Mouse (Mus musculus): ENCODE measurements around the gene Hnrnpu. TPM values are rescaled to one million over a fixed set of nuclear protein-coding genes. Genes with fewer than 3 reads are reported as not detected.
A peak's percentile ranks its signal among the peaks of the same experiment; 100 is the strongest.

The Hnrnpu gene
- polyA plus RNA-seq, 1 experiment from 2014 or later = 116 TPM

DNA sequence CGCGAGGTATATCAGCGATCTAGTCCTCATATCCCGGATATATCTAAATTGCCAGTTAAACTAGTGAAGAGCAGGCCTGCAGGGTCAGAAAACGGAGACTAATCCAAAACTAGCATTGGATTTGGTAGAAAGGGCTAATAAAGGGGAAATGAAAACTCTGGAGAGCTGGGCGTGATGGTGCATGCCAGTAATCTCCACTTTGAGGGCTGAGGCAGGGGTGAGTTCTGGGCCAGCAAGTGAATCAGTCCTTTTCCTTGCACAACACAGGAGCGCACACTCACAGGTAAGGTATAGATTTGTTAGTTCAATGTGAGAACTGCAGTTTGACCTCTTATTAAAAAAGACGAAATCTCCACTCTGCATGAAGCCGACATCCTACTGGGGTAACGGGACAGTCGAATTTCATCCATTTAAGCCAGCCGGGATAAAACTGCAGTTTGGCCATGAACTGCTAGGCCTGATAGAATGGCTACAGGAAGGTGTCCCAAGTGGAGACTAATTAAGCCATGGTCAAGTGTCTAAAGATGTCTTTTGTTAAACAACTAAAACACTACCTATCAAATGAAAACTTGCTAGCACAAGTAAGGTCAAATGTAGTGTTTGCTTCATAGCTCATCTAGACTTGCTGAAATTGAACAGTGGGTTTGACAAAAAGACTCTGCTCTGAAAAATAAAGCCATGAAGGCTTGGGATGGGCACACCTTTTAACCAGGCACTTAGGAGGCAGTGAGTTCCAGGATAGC lies 18.1 kb downstream of the Hnrnpu start:
- DNase-seq (ENCODE audit: low spot score) (peak; percentile 56), ATAC-seq (no peak)
- Histone ChIP-seq H3K27me3 (replicated peaks; ENCODE audit: insufficient read depth, low read length) (no peaks in the 10 kb centered on the region), H3K9me3 (ENCODE audit: low read length) (no peaks in the 10 kb centered on the region), H3K4me1 (ENCODE audit: insufficient read depth, low read depth, low read length) (peaks cover 9% of the 10 kb centered on the region; the same call in 1 of the 2 replicates), H3K4me2 (replicated peaks; ENCODE audit: low read depth, low read length) (peak overlapping the region; percentile 69), H3K36me3 (ENCODE audit: insufficient read depth, low read length) (0 out of 2 replicates have a peak, but pooled peaks cover 9% of the 10 kb centered on the region), H3K9ac (replicated peaks; ENCODE audit: low read depth) (peak overlapping the region; percentile 94), H3K27ac (ENCODE audit: low read length) (peak overlapping the region; percentile 99), H3K4me3 (ENCODE audit: low read depth, low read length) (peak overlapping the region; percentile 50)
- TF ChIP-seq CTCF (IDR thresholded peaks at IDR 0.05) (no peak), EP300 (IDR thresholded peaks at IDR 0.05) (peak; percentile 23; the same call in 1 of the 2 replicates)
- under 1% methylated on average over 12 of the region's 12 CpGs for WGBS

DNA sequence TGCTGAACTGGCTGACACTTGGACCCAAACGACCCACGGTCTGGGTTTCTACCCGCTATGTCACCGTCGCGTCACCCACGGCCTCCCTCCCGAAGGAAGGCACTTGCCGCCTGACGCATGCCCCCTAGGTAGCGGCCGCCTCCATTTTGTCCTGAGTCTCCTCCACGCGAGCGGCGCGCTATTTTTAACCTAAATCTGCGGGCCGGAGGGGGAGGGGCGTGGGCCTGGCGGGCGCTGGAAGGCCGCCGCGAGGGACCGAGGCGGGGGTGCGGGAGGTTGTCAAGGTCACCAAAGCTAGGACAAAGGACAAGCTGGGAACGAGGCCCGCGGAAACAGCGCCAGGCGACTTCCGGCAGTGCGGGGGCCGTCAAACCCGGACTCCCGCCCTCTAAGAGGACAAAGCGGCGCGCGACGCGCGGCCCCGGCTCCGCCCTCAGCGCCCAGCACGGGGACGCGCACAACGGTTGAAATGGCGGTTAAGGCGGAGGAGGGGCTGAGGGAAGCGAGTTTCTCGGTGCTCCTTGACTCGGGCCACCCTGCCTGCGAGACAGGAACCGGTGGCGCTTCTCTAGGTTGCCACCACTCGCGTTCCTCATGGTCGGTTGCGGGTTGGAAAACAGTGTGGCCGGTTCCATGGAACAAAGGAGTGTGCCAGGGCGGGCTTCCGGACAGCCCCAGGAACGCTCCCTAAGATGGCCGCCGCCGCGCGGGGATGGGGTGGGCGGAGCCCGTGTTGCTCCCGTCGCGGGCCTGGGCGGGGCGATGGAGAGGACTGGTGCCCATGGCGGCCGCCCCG lies 19.0 kb downstream of the Hnrnpu start, which contains the start of gene Cox20:
TSS of gene Cox20 (plus strand) at position 742 of the 796 bp plus-strand sequence.
- ATAC-seq (peak; percentile 94), DNase-seq (ENCODE audit: low spot score) (peak; percentile 97)
- peak within 1 kb of the TSS; percentile 99 for H3K27ac ChIP-seq (ENCODE audit: low read length)
- WGBS = 2% methylated on average over 73 of the region's 83 CpGs
- TF ChIP-seq CTCF (IDR thresholded peaks at IDR 0.05) (peak; percentile 21), EP300 (IDR thresholded peaks at IDR 0.05) (no peak)
- H3K36me3 ChIP-seq (ENCODE audit: insufficient read depth, low read length) = 0 out of 2 replicates have a peak, but pooled peaks cover 6% of the 10 kb centered on the region
- no peaks in the 10 kb centered on the region for H3K9me3 ChIP-seq (ENCODE audit: low read length)
- peak within 1 kb of the TSS; percentile 50 for H3K4me3 ChIP-seq (ENCODE audit: low read depth, low read length)
- peaks cover 9% of the 10 kb centered on the region; the same call in 1 of the 2 replicates for H3K4me1 ChIP-seq (ENCODE audit: insufficient read depth, low read depth, low read length)
- peak within 1 kb of the TSS; percentile 69 for H3K4me2 ChIP-seq (replicated peaks; ENCODE audit: low read depth, low read length)
- H3K9ac ChIP-seq (replicated peaks; ENCODE audit: low read depth) = peak within 1 kb of the TSS; percentile 94
- H3K27me3 ChIP-seq (replicated peaks; ENCODE audit: insufficient read depth, low read length) = no peaks in the 10 kb centered on the region

DNA sequence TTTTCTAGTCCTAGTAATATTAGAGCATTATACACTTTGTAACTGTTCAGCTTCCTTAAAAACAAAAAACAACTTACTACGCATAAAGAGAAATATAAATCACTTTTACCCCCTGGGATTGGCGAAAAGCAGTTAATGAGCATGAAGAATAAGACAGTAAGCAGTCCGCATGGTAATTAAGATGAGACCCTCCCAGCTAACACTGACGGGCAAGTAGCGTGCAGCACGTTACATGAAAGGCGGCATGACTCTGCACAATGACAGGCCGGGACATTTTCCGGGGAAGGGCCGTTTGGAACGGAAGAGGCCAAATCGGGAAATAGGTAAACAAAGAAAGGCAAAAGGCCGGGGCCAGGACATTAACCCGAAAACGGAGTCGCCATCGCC lies 19.6 kb downstream of the Hnrnpu start:
- H3K9ac ChIP-seq (replicated peaks; ENCODE audit: low read depth) = peak overlapping the region; percentile 94
- no peaks in the 10 kb centered on the region for H3K27me3 ChIP-seq (replicated peaks; ENCODE audit: insufficient read depth, low read length)
- peak overlapping the region; percentile 99 for H3K27ac ChIP-seq (ENCODE audit: low read length)
- peak; percentile 95 for DNase-seq (ENCODE audit: low spot score)
- H3K36me3 ChIP-seq (ENCODE audit: insufficient read depth, low read length) = 0 out of 2 replicates have a peak, but pooled peaks cover under 1% of the 10 kb centered on the region
- H3K9me3 ChIP-seq (ENCODE audit: low read length) = no peaks in the 10 kb centered on the region
- under 1% methylated on average over 17 of the region's 17 CpGs for WGBS
- peak overlapping the region; percentile 69 for H3K4me2 ChIP-seq (replicated peaks; ENCODE audit: low read depth, low read length)
- peak; percentile 71 for ATAC-seq
- peak overlapping the region; percentile 50 for H3K4me3 ChIP-seq (ENCODE audit: low read depth, low read length)
- H3K4me1 ChIP-seq (ENCODE audit: insufficient read depth, low read depth, low read length) = peaks cover 9% of the 10 kb centered on the region; the same call in 1 of the 2 replicates
- TF ChIP-seq CTCF (IDR thresholded peaks at IDR 0.05) (no peak), EP300 (IDR thresholded peaks at IDR 0.05) (peak; percentile 84)

DNA sequence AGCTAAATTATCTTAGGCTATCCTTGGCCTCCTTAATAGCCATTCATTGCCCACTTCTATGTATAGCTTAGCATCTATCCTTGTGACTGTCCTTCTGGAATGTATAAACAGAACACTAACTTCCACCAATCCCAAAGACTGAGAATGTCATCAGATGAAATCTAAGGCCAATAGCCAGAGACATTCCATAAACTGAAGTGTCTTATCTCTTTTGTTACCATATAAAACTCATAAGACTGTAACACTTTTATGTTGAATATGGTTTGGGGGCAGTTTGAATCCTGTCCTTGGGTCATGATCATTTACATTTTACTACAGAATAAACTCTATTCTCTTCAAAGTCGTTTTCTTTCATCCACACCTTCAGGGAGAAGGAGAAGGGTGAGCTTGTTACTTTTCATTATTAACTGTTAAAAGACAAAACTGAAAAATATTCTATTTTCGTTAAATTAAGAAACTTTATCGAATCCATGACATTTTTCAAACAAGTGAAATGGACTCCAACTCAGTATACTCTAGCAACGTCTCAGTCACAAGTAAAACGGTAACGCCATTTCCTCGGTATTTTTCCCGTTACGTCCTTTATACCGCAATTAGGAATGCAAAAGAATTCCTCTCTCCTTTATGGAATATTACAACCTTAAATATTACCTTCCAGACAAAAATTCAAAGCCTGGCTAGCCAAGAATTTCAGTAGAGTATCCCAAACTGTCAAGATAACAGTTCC lies 20.2 kb downstream of the Hnrnpu start:
- H3K27me3 ChIP-seq (replicated peaks; ENCODE audit: insufficient read depth, low read length) = no peaks in the 10 kb centered on the region
- TF ChIP-seq CTCF (IDR thresholded peaks at IDR 0.05) = no peak
- TF ChIP-seq EP300 (IDR thresholded peaks at IDR 0.05) = no peak
- WGBS = 25% methylated on average over 10 of the region's 10 CpGs
- H3K36me3 ChIP-seq (ENCODE audit: insufficient read depth, low read length) = no peaks in the 10 kb centered on the region
- peaks cover 9% of the 10 kb centered on the region; the same call in 1 of the 2 replicates for H3K4me1 ChIP-seq (ENCODE audit: insufficient read depth, low read depth, low read length)
- ATAC-seq (no peak), DNase-seq (ENCODE audit: low spot score) (peak; percentile 59)
- peak overlapping the region; percentile 50 for H3K4me3 ChIP-seq (ENCODE audit: low read depth, low read length)
- H3K9ac ChIP-seq (replicated peaks; ENCODE audit: low read depth) = peak overlapping the region; percentile 94
- peak overlapping the region; percentile 69 for H3K4me2 ChIP-seq (replicated peaks; ENCODE audit: low read depth, low read length)
- H3K9me3 ChIP-seq (ENCODE audit: low read length) = no peaks in the 10 kb centered on the region
- peak overlapping the region; percentile 99 for H3K27ac ChIP-seq (ENCODE audit: low read length)

DNA sequence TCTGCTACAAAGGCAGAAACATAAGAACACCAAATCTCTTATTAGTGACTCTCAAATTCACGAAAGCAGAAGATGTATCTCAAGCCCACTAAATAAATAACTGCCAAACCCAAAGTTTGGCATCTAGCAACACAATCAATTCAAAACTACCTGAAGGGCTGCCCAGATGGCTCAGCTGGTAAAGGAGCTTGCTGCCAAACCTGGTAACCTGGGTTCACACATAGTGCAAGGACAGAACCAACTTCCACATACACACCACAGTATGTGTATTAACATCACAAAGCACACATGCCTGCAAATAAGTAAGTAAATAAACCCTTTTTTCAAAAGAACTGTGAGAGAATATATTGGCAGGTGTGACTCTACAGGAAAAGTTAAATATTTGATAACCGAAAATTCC lies 23.4 kb downstream of the Hnrnpu start:
- Histone ChIP-seq H3K27me3 (replicated peaks; ENCODE audit: insufficient read depth, low read length) (no peaks in the 10 kb centered on the region), H3K36me3 (ENCODE audit: insufficient read depth, low read length) (no peaks in the 10 kb centered on the region), H3K4me1 (ENCODE audit: insufficient read depth, low read depth, low read length) (peaks cover 4% of the 10 kb centered on the region; the same call in 1 of the 2 replicates), H3K4me2 (replicated peaks; ENCODE audit: low read depth, low read length) (no peak overlapping the region), H3K4me3 (ENCODE audit: low read depth, low read length) (no peak overlapping the region), H3K9me3 (ENCODE audit: low read length) (no peaks in the 10 kb centered on the region), H3K27ac (ENCODE audit: low read length) (no peak overlapping the region), H3K9ac (replicated peaks; ENCODE audit: low read depth) (no peak overlapping the region)
- ATAC-seq (no peak), DNase-seq (ENCODE audit: low spot score) (no peak)
- TF ChIP-seq CTCF (IDR thresholded peaks at IDR 0.05) (no peak), EP300 (IDR thresholded peaks at IDR 0.05) (no peak)
- WGBS = 75% methylated on average over 2 of the region's 2 CpGs
